ENCODE assay signal across 8 mouse cellular contexts in the genomic region with DNA sequence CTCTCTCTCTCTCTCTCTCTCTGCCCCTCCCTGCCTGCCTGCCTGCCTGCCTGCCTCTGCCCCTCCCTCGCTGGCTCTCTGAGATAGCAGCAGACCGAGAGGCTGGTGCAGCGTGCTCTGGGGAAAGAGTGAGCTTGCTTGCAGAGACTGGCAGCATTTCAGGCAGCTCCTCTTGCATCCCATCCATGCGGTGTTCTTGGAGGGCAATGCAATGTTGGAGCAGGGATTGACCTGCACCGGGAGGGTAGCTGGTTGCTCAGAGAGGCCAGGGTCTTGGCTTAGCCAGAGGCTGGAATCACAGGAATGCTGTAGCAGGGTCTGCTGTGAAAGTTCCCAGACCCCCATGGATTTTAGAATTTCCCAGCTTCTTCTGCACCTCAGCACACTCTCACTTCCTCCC.
DNase-seq lines count a peak whose midpoint lies in the region; ATAC-seq and TF ChIP-seq lines count a peak whose summit lies in the region.

No protein-coding gene starts in this region.

- 0 out of 2 replicates have a peak overlapping the region, but pooled peaks have one; percentile 7 for H3K9ac ChIP-seq in forebrain, embryonic 11.5 days (ENCODE audit: low read length)
- 0 out of 2 replicates have a peak overlapping the region, but pooled peaks have one; percentile 21 for H3K9ac ChIP-seq in hindbrain, postnatal 0 days (replicated peaks; ENCODE audit: low read length)
- no peak overlapping the region for H3K9ac ChIP-seq in limb, embryonic 15.5 days

- TF ChIP-seq CTCF in hindbrain, postnatal 0 days (IDR thresholded peaks at IDR 0.05; ENCODE audit: low read depth): no peak
- TF ChIP-seq CTCF in lung, adult 2 months (IDR thresholded peaks at IDR 0.05; ENCODE audit: insufficient read depth, low read length): no peak

- 0 out of 2 replicates have a peak overlapping the region, but pooled peaks have one; percentile 19 for H3K4me2 ChIP-seq in forebrain, embryonic 11.5 days (ENCODE audit: low read depth, low read length, severe bottlenecking)
- H3K4me2 ChIP-seq in hindbrain, postnatal 0 days (ENCODE audit: low read depth, low read length): peak overlapping the region; percentile 49
- 0 out of 2 replicates have a peak overlapping the region, but pooled peaks have one; percentile 17 for H3K4me2 ChIP-seq in limb, embryonic 15.5 days

- 0 out of 2 replicates have a peak, but pooled peaks cover 2% of the 10 kb centered on the region for H3K4me1 ChIP-seq in forebrain, embryonic 11.5 days (replicated peaks; ENCODE audit: control insufficient read depth, insufficient read depth, low read length)
- peaks cover 4% of the 10 kb centered on the region; the same call in 1 of the 2 replicates for H3K4me1 ChIP-seq in hindbrain, postnatal 0 days (ENCODE audit: insufficient read depth, low read length)
- H3K4me1 ChIP-seq in limb, embryonic 15.5 days: peaks cover 21% of the 10 kb centered on the region
- no peaks in the 10 kb centered on the region for H3K4me1 ChIP-seq in lung, adult 2 months (ENCODE audit: control insufficient read depth, insufficient read depth, low read length)

- H3K4me3 ChIP-seq in forebrain, embryonic 11.5 days (ENCODE audit: low read depth, low read length): no peak overlapping the region
- H3K4me3 ChIP-seq in hindbrain, postnatal 0 days (ENCODE audit: low read length): peak overlapping the region; percentile 23
- H3K4me3 ChIP-seq in limb, embryonic 15.5 days: no peak overlapping the region
- H3K4me3 ChIP-seq in lung, adult 2 months (replicated peaks; ENCODE audit: extremely low read depth, low read depth, low read length): no peak overlapping the region

- WGBS in forebrain, embryonic 11.5 days: 5% methylated on average over 4 of the region's 5 CpGs
- WGBS in hindbrain, postnatal 0 days: 5% methylated on average over 5 of the region's 5 CpGs
- 3% methylated on average over 5 of the region's 5 CpGs for WGBS in limb, embryonic 15.5 days
- 6% methylated on average over 5 of the region's 5 CpGs for WGBS in lung, adult 2 months

- H3K27me3 ChIP-seq in forebrain, embryonic 11.5 days (ENCODE audit: control insufficient read depth, insufficient read depth, low read length): no peaks in the 10 kb centered on the region
- no peaks in the 10 kb centered on the region for H3K27me3 ChIP-seq in hindbrain, postnatal 0 days (ENCODE audit: insufficient read depth, low read length)
- no peaks in the 10 kb centered on the region for H3K27me3 ChIP-seq in limb, embryonic 15.5 days

- no peak overlapping the region for H3K27ac ChIP-seq in forebrain, embryonic 11.5 days (ENCODE audit: low read depth, low read length)
- H3K27ac ChIP-seq in hindbrain, postnatal 0 days: no peak overlapping the region
- H3K27ac ChIP-seq in limb, embryonic 15.5 days: no peak overlapping the region

- no peaks in the 10 kb centered on the region for H3K9me3 ChIP-seq in forebrain, embryonic 11.5 days (ENCODE audit: control insufficient read depth, low read length)
- no peaks in the 10 kb centered on the region for H3K9me3 ChIP-seq in hindbrain, postnatal 0 days (ENCODE audit: low read length)
- H3K9me3 ChIP-seq in limb, embryonic 15.5 days: no peaks in the 10 kb centered on the region

- ATAC-seq in forebrain, embryonic 11.5 days (replicated peaks; ENCODE audit: low FRiP score): 0 out of 2 replicates have a peak, but pooled peaks have one; percentile 30
- 0 out of 2 replicates have a peak, but pooled peaks have one; percentile 24 for ATAC-seq in hindbrain, postnatal 0 days
- no peak for ATAC-seq in limb, embryonic 15.5 days (ENCODE audit: insufficient number of reproducible peaks, low FRiP score, low TSS enrichment, low read depth)

- no peaks in the 10 kb centered on the region for H3K36me3 ChIP-seq in forebrain, embryonic 11.5 days (ENCODE audit: control insufficient read depth, insufficient read depth, low read length)
- H3K36me3 ChIP-seq in hindbrain, postnatal 0 days (ENCODE audit: insufficient read depth, low read length): no peaks in the 10 kb centered on the region
- H3K36me3 ChIP-seq in limb, embryonic 15.5 days: no peaks in the 10 kb centered on the region

- DNase-seq in urinary bladder, postnatal 36 days (ENCODE audit: low spot score in 2 of 2): peak; percentile 4 to 9
- DNase-seq in urinary bladder, postnatal 25 days (ENCODE audit: low spot score): no peak
- DNase-seq in forebrain, embryonic 11.5 days (ENCODE audit: low spot score): peak; percentile 59
- peak; percentile 45 for DNase-seq in hindbrain, postnatal 0 days (ENCODE audit: low spot score)
- peak; percentile 33 to 55 for DNase-seq in right cerebral cortex, adult 2 months (ENCODE audit: low spot score in 2 of 2)
- DNase-seq in testis, postnatal 10 days (ENCODE audit: low spot score): no peak
- no peak for DNase-seq in lung, adult 2 months

- TF ChIP-seq POLR2A in lung, adult 2 months (IDR thresholded peaks at IDR 0.05; ENCODE audit: borderline replicate concordance, extremely low read depth, low read depth, low read length): no peak

Comparison
In these comparisons a context has a peak if more than half of its experiments do, and no peak if none do; other contexts are left out.
1. DNase-seq: peak in urinary bladder, postnatal 36 days (2 of 2), forebrain, embryonic 11.5 days (single experiment), hindbrain, postnatal 0 days (single experiment) and right cerebral cortex, adult 2 months (2 of 2); none in urinary bladder, postnatal 25 days (single experiment), testis, postnatal 10 days (single experiment) and lung, adult 2 months (single experiment).
2. Peak in every context shown above with its lines, with median percentiles within 50 percentile points of each other: H3K4me2 ChIP-seq.